Mouse (Mus musculus): ENCODE data around the gene Srgap3.

The Srgap3 gene

DNA sequence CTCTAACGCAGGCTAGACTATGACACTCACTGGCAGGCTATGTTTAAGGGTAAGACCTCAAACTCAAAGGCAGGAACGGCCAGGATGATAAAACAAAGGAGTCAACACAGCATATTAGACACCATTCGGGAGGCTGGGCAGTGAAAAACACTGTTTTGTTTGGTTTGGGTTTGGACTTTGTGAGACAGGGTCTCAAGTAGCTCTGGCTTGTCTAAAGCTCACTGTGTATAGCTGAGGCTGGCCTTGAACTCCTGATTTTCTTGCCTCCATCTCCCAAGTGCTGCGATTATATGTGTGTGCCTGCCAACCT, 136.6 kb downstream of the Srgap3 start:
- no peak for DNase-seq

DNA sequence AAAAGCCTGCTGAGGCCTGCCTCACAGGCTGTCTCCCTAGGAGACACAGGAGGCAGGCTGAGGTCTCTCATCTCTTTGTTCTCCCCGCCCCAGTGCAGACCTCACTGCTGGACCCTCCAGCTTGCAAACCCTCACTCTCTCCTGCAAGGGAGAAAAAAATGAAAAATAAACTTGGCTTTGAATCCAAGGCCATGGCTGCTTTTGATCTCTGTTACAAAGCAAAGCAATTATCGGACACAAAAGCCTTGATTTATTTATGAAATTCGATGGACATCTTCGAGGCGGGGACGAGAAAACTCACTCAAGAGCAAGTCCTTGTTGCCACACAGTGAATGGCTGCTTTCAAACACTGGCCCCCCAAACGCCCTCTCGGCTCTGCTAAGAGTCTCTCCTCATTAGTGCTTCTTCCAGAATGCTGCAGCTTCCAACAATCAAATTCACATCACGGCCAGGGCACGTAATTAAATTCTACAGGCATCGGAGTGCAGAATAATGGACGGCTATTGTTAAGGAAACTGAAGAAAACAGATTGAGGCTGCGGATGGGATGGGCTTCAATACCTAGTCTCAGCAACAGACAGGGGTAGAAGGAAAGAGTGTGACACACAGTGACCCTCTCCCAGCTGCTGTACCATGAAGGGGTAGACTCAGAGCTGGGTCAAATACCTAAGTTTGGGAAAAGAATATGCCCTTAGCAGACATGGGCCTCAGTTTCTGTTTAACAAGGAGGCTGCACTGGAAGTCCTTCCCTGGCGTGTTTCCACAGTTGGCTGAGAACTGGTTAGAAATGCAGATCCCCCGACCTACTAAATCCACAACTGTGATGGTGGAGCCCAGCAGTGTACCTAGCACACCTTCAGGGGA, 137.2 kb downstream of the Srgap3 start:
- DNase-seq, result no peak

DNA sequence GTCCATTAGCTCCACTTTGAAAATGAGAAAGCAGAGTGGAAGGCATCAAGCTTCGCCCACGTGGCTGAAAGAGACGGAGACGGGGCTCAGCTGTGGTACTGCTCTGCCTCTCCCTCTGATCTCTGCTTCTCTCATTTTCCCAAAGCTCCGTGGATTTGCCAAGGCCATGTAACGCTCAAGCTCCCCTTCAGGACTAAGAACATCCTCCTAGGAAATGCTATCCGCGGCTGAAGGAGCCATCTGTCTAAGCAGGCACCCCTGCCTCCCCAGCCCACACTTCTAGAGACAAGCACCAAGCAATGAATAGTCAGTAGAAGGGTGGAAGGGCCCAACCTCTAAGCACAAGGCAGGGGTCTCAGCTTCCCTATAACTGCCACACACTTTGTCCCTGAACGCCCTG, 138.3 kb downstream of the Srgap3 start:
- DNase-seq, result no peak

DNA sequence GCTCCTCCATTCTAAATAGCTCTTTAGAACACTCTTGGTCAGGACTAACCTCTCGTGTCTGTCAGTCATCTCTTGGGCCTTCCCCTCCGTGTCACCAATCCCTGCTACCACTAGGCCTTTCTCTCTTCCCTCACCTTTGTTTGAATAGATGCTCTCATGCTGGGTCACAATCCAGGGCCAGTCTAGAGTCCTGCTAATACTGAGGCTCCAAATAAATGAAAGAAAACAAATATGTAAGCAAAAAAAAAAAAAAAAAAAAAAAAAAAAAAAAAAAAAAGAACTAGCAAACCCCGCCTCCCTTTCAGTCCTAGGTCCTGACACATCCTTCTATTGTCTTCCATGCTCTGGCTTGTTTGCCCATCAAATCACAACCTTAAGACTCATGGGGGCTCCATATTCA, 145.1 kb downstream of the Srgap3 start:
- no peak for DNase-seq

DNA sequence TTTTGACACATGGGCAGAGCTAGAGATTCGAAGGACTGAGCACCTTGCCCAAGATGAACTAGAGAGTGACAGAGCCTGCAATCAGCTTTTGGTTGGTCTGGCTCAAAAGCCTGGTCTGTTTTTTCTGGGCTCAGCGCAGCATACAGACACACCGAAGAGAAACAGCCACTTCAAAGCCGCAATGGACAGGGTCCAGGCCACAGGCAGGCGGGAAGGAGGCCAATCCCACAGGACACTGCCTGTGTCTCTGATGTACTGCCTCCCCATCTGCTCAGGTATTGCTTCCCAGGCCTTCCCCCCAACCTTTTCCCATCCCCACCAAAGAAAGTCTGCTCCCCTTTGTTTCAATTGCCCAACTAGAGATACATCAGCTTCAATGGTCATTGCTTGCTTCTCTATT, 148.7 kb downstream of the Srgap3 start:
- DNase-seq, result no peak

DNA sequence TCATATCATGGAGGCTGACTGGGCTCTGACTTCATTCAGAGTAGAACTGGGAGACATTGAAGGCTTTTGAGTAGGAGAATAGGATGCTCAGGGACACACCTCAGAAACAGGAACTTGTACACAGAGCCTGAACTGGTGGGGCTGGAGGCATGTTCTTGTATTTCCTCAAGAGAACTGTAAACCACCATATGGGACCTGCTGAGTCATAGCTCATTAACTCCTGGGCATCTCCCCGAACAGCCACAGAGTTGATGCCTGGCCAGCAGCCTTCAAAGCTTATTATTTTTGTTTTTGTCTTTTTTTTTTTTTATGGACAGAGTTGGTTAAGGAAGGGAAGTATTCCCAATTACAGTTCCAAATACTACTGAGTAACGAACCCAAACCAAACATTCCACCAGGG, 150.5 kb downstream of the Srgap3 start:
- peak in 1 of 2 experiments; percentile 3 for DNase-seq

DNA sequence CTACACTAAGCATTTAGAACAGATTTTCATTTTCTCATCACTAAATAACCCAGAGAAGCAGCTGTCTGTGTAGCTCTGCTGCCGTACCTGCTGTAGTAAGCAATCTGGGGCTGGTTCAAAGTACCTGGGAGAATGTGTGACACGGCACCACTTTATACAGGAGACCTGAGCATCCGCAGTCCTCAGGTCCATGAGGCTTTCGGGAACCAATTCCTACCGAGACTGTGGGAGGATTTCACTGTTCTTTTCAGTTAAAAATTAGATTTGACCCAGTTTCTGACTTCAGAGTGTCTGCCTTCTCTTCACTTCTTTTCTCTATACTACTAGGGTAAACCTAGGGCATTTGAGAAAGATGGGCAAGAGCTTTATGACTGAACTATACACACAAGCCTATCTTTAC, 153.2 kb downstream of the Srgap3 start:
- no peak for DNase-seq

DNA sequence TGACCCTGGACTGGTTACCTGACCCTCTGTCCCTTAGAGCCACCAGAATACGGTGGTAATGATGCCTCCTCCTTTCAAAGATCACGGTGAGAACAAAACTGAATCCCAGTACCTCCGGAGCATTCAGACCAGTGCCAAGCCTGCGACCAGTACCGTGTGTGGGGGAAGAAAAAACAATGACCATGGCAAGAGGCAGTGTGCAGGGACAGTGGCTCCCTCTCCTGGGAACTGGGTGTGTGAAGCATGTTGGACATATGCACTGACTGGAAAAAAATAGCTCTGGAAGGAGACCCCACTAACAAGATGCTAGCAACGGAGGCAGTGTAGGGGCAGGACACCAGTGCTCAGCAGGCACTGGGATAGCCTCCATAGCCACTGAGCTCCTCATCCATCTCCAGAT, 157.2 kb downstream of the Srgap3 start:
- DNase-seq, result no peak

DNA sequence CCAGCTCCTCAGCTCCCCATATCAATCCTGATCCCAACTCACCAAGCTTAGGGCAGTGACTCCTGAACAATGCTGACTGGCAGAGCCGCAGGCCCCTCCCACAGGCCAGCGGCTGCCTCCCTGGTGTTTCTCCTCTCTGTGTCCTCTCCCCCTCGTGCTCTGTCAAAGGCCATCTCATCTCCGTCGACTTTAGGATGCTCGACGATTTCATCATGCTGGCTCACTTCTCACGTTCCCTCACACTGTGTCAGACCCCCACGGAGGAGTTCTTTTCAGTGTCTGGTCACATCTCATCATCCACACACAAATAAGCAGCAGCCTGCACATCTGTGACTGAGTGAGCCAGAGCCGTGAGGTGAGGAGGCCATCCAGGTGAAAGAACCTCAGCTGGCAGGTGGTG, 158.4 kb downstream of the Srgap3 start:
- DNase-seq, result no peak

DNA sequence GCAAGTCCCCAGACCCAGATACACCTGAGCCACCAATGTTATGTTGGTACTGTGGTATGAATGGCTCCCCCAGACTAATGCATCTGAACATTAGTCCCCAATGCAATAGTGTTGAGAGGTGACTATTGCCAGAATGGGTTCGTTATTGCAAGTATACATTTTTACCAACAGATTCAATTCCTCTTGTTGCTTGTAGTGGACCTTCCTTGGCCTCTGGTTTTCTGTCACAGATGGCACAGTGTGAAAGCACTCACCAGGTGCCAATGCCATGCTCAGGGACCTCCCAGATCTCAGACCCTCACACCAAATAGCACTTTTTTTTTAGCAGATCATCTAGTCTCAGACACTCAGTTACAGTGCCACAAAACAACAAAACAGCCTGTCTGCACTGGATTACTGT, 158.9 kb downstream of the Srgap3 start:
- no peak for DNase-seq

DNA sequence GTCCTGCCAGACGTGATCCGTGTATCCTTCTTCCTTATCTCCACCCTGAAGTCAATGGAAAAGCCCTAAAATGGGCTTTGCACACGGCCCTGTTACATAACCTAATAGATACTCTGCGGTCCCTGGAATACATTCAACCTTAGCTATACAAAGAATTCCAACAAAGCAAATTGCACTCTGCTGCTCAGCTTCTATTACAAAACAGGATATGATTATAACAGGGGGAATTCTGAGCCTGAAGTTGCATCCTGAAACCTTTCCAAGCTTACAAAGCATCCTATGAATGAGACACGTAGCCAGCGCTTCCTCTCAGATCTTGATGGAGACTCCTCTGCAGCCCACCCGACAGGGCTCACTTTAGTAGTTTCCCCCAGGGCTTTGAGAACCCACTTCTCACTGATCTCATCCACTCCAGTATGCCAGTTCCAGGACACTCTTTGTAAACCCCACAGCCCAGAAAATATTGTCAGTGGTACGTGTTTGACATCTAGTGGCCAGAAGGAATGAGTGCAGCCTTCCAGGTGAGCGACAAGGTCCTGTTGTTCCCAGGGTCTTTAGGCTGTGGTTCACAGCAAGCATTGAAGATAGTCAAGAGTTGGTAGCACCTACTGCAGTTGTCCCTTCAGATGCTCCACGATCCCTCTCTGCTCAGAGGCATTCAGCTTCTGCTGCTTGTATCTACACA, 165.5 kb downstream of the Srgap3 start:
- DNase-seq, result peak in 1 of 2 experiments; percentile 8

DNA sequence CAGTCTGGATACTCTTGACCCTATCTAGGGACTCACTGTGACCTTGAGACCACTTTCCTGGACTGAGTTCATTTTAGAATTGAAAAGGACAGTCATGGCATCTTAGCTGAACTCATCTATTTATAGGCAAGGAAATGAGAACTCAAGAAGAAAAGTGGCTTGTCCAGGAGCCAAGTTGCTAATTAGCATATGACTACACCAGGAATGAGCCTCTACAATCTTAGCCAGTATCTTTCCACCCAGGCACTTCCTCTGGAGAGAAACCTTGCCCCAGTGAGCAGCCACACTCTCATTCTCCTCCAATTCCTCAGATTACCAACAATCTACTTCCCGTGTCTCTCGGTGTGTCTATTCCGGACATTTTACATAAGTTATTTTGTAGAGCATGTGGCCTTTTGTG, 168.9 kb downstream of the Srgap3 start:
- peak; percentile 15 to 17 for DNase-seq

DNA sequence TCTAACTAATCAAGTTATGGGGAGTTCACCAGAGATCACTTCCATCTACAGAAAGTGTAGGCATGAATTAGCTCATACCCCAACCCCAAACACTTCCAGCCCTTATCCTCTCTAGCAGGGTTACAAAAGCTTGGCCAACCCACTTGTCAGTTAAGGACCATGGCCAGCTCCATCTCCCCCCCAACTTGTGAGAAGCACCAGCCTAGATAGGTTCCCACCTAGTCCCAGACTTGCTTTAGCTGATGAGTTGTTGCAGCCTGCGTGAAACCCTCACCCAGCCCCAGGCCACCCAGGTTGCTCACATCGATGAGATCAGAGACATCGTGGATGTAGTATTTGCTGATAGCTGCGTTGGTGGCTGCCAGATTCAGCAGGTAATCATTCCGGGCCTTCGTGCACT, 170.3 kb downstream of the Srgap3 start:
- no peak for DNase-seq

DNA sequence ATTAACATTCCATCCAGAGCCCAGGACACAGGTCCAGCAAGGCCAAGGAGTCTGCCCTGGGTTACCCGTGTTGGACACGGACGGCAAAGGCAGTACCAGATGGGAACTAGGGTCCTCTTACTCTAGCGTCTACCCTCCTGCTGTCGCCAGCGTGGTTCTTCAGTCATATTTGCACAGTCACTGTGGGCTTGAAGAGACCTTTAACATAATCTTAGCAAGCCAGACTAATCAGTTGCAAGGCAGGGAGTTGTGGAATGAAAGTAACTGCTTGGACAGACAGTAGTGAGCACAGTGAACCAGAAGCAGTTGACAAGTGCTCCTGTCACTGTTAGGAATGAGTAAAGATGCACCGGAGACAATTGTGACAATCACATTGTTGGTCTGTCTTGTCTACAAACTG, 173.3 kb downstream of the Srgap3 start:
- DNase-seq, result no peak

DNA sequence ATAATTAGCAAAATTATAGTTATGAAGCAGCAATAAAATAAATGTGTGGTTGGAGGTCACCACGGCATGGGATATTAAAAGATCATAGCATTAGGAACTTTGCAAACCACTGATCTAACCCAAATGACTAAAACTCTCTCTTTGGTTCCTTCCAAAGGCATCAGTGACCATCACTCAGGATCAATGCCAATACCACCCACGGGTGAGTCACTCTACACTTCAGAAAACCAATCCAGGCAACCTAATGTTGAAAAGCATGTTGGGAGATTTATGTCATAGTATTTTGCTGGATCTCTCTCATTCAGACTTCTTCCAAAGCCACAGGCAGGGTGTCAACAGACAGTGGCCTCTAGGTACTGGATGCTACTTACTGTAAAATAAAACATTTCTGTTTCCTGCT, 176.1 kb downstream of the Srgap3 start:
- no peak for DNase-seq

DNA sequence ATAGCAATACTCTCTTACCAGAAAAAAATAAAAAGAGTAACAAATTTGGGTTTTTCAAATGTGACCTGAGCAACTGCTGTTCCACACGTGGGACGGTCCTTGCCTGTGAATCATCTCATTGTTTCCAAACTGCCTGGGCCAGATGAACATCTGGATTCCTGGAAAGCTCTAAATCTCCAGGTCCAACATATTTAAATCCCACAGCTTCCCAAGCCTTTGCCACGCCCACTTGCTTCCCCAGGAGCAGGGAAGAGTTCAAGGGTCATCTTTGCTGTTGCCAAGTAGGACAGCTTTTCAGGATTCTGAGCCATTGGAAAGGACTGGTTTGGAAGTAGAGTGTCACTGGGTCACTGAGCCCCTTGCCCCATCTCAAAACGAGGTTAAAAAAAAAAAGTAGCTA, 188.5 kb downstream of the Srgap3 start:
- peak; percentile 60 to 73 for DNase-seq

DNA sequence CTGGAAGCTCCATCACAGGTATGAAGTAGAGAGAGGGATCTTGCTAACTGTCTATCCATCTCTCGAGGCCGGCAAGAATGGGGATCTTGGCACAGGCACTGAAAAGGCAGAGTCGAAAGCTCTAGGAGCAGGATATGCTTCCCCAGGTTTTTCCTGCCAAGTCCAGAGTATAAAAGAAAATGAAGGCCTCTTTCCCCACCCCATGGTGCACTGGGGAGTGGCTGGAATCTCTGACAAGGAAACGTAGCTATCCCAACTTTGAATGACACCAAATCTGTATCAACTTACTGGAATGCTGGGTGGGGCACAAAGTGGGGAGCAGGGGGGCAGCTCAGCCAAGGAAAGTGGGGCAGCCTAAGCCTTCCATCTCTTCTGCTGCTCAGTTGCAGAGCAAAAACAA, 190.2 kb downstream of the Srgap3 start:
- no peak for DNase-seq

DNA sequence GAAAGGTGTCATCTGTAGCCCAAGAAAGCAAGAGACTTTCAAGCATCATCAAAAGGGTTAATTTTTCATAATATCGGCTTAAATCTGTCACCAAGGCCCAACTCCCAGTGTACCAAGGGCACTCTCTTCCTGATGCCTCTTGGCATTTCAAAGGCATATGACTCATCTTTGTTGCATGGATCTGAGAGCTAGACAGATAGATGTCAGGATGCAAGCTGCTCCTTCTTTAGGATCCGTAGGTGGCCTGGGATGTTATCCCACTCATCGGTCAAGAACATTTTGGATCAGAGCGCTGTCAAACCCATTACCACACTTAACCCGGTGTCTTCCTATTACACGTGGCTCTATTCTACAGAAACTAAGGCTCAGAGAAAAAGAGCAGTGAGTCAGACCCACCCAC, 192.1 kb downstream of the Srgap3 start:
- no peak for DNase-seq

DNA sequence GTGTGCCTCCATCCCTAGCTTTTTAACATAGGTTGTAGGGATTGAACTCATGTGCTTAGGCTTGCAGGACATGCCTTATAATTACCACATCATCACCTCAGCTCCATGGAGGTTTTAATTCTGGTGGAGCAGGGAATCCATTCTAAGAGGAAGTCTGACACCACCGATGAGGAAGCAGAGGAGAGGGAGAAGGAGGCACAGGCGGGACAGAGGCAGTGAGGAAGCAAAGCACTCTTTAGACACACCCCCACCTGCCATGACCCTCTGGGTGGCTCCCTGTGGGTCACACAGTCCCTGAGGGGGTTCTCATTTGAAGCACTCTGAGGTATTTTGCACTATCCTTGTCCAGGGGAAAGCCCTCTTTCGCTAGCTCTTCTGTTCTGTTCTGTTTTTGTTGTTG, 194.5 kb downstream of the Srgap3 start:
- no peak for DNase-seq

DNA sequence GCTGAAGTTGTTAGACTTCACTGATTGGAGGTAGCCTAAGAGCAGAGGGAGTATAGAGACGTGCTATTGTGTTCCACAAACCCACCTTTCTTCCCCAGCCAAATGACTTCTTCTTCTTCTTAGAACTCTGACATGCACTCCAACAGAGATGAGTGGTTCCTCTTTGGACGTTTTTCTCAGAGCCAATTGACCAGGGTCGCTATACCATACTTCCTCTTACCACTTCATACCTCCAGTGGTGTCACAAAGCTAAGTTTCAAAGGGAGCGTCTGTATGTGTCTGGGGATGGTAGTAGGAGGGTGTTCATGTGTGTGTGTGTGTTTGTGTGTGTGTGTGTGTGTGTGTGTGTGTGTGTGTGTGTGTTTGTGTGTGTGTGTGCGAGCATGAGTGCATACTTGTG, 195.1 kb downstream of the Srgap3 start:
- no peak for DNase-seq

DNA sequence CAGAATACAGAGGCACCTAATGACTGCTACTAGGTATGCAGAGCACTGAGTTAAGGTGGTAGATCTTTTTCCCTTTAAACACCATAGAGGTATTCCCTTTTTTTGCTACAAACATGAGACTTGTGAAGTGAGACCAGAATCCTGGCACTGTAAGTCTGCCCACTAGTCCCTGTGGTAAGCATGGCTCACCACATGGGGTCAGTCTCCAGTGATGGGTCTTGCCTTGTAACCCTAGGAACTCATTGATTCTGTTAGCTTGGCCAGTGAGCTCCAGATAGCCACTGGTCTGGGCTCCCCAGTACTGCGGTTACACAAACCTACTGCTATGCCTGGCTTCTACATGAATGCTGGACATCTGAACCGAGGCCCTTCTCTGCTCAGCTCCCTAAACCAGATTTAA, 204.8 kb downstream of the Srgap3 start:
- DNase-seq, result no peak

DNA sequence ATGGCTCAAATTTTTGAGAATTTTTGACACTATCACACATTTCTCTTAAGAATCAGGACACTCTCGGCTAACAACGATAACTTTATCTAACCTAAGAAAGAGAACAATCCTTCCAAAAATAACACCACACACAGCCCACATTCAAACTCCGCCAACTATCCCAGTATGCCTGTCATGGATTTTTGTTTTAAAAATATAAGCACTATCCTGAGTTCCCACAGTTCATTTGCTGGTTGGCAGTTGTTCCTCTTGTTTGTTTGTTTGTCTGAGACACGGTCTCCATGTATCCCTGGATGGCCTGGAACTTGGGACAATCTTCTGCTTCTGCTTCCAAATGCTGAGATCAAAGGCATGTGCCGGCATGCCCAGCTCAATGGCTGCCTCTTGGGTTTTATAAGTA, 205.3 kb downstream of the Srgap3 start:
- no peak for DNase-seq

DNA sequence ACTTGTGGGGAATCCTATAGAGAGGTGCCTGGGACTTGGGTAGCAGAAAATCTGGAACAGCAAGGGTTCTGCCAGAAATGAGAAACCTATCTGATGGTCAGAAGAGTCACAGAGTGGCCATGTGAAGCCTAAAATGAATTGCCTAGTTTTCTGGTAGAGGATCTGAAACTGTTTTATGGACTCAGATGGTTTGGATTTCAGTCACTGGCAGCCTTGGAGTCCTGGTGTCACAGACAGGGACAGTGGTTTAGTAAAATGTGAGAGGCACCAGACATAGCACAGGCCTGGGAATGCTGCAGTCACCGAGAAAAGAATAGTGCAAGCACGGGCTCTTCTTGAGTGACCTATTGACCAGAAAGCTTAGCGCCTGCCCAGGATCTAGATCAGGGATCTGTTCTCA, 207.4 kb downstream of the Srgap3 start:
- DNase-seq, result no peak

DNA sequence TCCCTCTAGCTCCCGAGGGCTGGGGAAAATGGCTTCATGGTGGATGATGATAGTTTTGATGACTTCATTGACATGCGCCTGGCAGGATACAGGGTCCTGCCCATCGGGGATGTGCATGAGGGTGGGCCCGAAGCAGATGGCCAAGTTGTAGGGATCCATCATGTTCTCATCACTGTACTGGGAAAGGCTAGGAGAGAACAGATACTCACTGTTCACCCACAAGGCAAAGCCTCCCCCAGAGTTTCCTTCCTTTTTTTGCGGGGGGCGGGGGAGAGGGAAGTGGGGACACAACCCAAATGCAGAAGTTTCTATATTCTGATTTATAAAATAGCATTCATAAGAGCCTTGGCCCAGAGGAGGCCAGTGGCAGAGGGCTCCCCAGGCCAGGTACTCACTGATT, 208.1 kb downstream of the Srgap3 start:
- DNase-seq, result no peak

DNA sequence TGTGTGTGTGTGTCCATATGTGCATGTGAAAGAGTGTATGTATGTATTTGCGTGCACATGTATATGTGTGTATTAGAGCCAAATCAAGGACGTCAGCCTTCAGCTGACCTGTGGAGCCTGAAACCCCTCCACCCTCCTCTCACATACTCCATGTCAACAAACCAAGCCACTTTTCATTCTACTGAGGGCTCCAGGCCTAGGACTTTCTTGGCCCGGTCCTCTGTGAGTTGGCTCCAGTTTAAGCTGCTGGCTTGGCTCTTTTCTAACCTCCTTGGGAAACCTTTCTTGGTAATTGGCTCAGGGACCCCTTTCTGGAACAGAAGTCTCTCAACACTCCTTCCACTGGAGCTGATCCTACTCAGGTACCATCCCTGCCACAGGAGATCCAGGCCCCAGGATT, 210.6 kb downstream of the Srgap3 start:
- no peak for DNase-seq

Measured in kidney, postnatal 36 days (tissue).